Mouse (Mus musculus): ENCODE data around the gene Lig3. TPM values are rescaled to one million over a fixed set of nuclear protein-coding genes. Genes with fewer than 3 reads are reported as not detected.

The Lig3 gene
- total RNA-seq, 2 experiments from 2014 or later, result 31.0 to 35.3 TPM

Other genes starting within 250 kb of the Lig3 start
- gene Cct6b, start 16.8 kb upstream of the Lig3 start, total RNA-seq (2021), result under 1 TPM; 0.40 to 0.46 TPM
- gene Zfp830, start 16.8 kb upstream of the Lig3 start, total RNA-seq (2021), result 10 to 100 TPM; 17.1 to 17.6 TPM
- gene Rffl, start 90.1 kb downstream of the Lig3 start, total RNA-seq (2021), result 1 to 10 TPM; 3.8 to 6.3 TPM
- gene Rad51d, start 109.5 kb downstream of the Lig3 start, total RNA-seq (2021), result 1 to 10 TPM; 9.7 TPM
- not detected for gene Fndc8, start 111.0 kb downstream of the Lig3 start, total RNA-seq (2021)
- gene Nle1, start 127.3 kb downstream of the Lig3 start, total RNA-seq (2021), result 10 to 100 TPM; 29.2 to 40.7 TPM
- gene Unc45b, start 129.4 kb downstream of the Lig3 start, total RNA-seq (2021), result 1 to 10 TPM; 4.4 to 4.9 TPM
- gene Slfn5, start 170.2 kb downstream of the Lig3 start, total RNA-seq (2021), result 1 to 10 TPM; 4.0 to 4.3 TPM
- under 1 TPM; 0.91 to 0.98 TPM for gene Slfn9, start 210.7 kb downstream of the Lig3 start, total RNA-seq (2021)
- under 1 TPM; 0.23 to 0.49 TPM for gene Slfn8, start 239.7 kb downstream of the Lig3 start, total RNA-seq (2021)

All from layer of hippocampus, postnatal 10 days (tissue).